Mouse (Mus musculus) erythroid progenitor cell, adult 5-6 weeks (primary cell): ENCODE measurements around the gene Rps25. TPM values are rescaled to one million over a fixed set of nuclear protein-coding genes. Genes with fewer than 3 reads are reported as not detected.
"Not testable (repeated sequence)": the region's sequence is repeated elsewhere in the genome, so short reads cannot be mapped to it uniquely, and the experiment has no call there.

Source experiments
- ATAC-seq: replicated peaks from 2 replicates; pipeline ENCODE4 v1.8.0; 2016; ENCODE audit warnings: moderate number of reproducible peaks, mild to moderate bottlenecking, moderate TSS enrichment, inconsistent platforms; ENCODE audit not compliant: poor library complexity, low FRiP score, severe bottlenecking
- total RNA-seq, 2 experiments: library from RNA; stranded (forward) in 1 of 2; stranded (reverse) in 1 of 2; fragments of 150-400 nt in 1 of 2; fragments of 186-747, 209-891 nt in 1 of 2; gene quantifications; 2 replicates each; pipeline versions ENCODE4 v1.2.3 to v1.2.4; 2015 to 2017; ENCODE audit warnings: low replicate concordance in 2 of 2

Gene Rps25
- total RNA-seq, 2 experiments from 2014 or later: 327 to 851 TPM

GRCm38 (mm10) chr9:44444402-44445025 is 37.6 kb downstream of the Rps25 start:
- ATAC-seq: not testable (repeated sequence)

GRCm38 (mm10) chr9:44450387-44450786 is 43.4 kb downstream of the Rps25 start:
- ATAC-seq: no peak

DNA sequence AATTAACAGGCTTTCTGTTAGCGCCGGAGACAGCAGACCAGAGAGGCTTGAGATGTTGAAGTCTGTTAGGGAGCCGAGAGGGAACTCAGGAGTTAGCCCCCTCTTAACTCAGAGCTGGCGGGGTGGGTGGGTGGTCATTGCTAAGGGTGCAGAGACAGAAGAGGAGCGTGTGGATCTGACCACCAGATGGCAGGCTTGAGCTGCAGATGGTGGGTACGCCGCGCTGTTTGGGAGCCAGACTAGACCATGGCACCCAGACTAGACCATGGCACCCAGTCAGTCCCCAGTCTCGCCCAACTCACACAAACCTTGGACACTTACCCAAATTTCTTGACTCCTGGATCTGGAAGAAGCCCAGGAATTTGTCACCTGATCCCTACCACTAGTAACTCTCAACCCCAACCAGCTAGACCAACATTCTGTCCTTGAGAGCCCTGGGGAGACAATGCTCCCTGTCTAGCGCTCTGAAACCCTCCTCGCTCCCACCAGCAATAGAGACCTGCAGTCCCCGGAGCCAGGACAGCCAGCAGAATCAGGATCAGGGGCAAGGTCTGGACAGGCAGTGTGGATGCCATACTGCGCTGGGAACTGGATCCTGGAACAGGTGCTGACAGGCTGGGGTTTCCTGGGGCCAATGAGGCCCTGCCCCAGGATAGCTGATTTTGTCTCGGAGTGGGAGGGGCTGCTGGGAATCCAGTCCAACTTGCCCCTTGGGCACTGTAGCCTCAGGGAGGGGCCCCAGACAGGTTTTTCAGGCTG is 47.4 kb downstream of the Rps25 start:
- ATAC-seq: peak; percentile 67

DNA sequence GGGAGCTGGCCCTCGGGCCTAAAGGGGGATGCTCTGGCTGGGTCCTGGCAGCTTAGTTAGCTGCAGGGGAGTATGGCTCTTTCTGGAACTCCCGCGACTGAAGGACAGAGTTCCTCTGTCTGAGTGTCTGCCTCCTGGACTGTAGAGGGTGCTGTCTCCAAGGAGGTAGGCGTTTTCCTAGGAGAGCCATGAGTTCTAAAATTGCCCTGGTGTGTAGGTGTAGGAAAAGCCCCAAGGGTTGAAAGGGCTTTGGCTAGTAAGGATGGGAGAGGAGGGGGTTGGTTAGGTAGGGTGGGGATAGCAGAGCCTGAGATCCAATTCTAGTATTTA is 47.9 kb downstream of the Rps25 start, which contains the start of gene Upk2:
TSS of gene Upk2 (minus strand) at position 86 of the 330 bp plus-strand sequence.
- ATAC-seq: no peak

GRCm38 (mm10) chr9:44457035-44457742 is 50.2 kb downstream of the Rps25 start:
- ATAC-seq: no peak

Other genes with a start within 250 kb of the Rps25 start
- gene Cbl, start 173.1 kb upstream of the Rps25 start, total RNA-seq (2015; ENCODE audit: low replicate concordance): 43.2 TPM in 2 replicates
- 16.2 and 21.3 TPM in 2 replicates for gene Cbl, start 173.1 kb upstream of the Rps25 start, total RNA-seq (2017; ENCODE audit: low replicate concordance)
- not detected in 2 replicates for gene Ccdc153, start 166.5 kb upstream of the Rps25 start, total RNA-seq (2015; ENCODE audit: low replicate concordance)
- not detected in 2 replicates for gene Ccdc153, start 166.5 kb upstream of the Rps25 start, total RNA-seq (2017; ENCODE audit: low replicate concordance)
- gene Pdzd3, start 155.7 kb upstream of the Rps25 start, total RNA-seq (2015; ENCODE audit: low replicate concordance): not detected in 2 replicates
- not detected in 2 replicates for gene Pdzd3, start 155.7 kb upstream of the Rps25 start, total RNA-seq (2017; ENCODE audit: low replicate concordance)
- 0.84 and 2.5 TPM in 2 replicates for gene Nlrx1, start 138.5 kb upstream of the Rps25 start, total RNA-seq (2015; ENCODE audit: low replicate concordance)
- gene Nlrx1, start 138.5 kb upstream of the Rps25 start, total RNA-seq (2017; ENCODE audit: low replicate concordance): 1.2 and 2.6 TPM in 2 replicates
- gene Abcg4, start 118.5 kb upstream of the Rps25 start, total RNA-seq (2015; ENCODE audit: low replicate concordance): 314 and 326 TPM in 2 replicates
- 111 and 113 TPM in 2 replicates for gene Abcg4, start 118.5 kb upstream of the Rps25 start, total RNA-seq (2017; ENCODE audit: low replicate concordance)
- 37.5 and 59.1 TPM in 2 replicates for gene Hinfp, start 101.5 kb upstream of the Rps25 start, total RNA-seq (2015; ENCODE audit: low replicate concordance)
- gene Hinfp, start 101.5 kb upstream of the Rps25 start, total RNA-seq (2017; ENCODE audit: low replicate concordance): 35.2 and 65.6 TPM in 2 replicates
- 46.1 and 54.8 TPM in 2 replicates for gene C2cd2l, start 86.9 kb upstream of the Rps25 start, total RNA-seq (2015; ENCODE audit: low replicate concordance)
- 70.0 and 83.0 TPM in 2 replicates for gene C2cd2l, start 86.9 kb upstream of the Rps25 start, total RNA-seq (2017; ENCODE audit: low replicate concordance)
- 5.4 and 11.5 TPM in 2 replicates for gene Dpagt1, start 81.1 kb upstream of the Rps25 start, total RNA-seq (2015; ENCODE audit: low replicate concordance)
- 1.0 and 7.8 TPM in 2 replicates for gene Dpagt1, start 81.1 kb upstream of the Rps25 start, total RNA-seq (2017; ENCODE audit: low replicate concordance)
- 455 and 495 TPM in 2 replicates for gene H2afx, start 72.4 kb upstream of the Rps25 start, total RNA-seq (2015; ENCODE audit: low replicate concordance)
- gene H2afx, start 72.4 kb upstream of the Rps25 start, total RNA-seq (2017; ENCODE audit: low replicate concordance): 1,704 and 2,100 TPM in 2 replicates
- gene Hmbs, start 62.9 kb upstream of the Rps25 start, total RNA-seq (2015; ENCODE audit: low replicate concordance): 2,720 and 2,790 TPM in 2 replicates
- gene Hmbs, start 62.9 kb upstream of the Rps25 start, total RNA-seq (2017; ENCODE audit: low replicate concordance): 1,215 and 1,747 TPM in 2 replicates
- 2.5 and 6.7 TPM in 2 replicates for gene Vps11, start 45.5 kb upstream of the Rps25 start, total RNA-seq (2015; ENCODE audit: low replicate concordance)
- gene Vps11, start 45.5 kb upstream of the Rps25 start, total RNA-seq (2017; ENCODE audit: low replicate concordance): 9.5 and 15.7 TPM in 2 replicates
- gene Hyou1, start 27.6 kb upstream of the Rps25 start, total RNA-seq (2015; ENCODE audit: low replicate concordance): 15.1 and 40.0 TPM in 2 replicates
- gene Hyou1, start 27.6 kb upstream of the Rps25 start, total RNA-seq (2017; ENCODE audit: low replicate concordance): 25.1 and 34.4 TPM in 2 replicates
- 0.72 and 5.0 TPM in 2 replicates for gene Slc37a4, start 10.3 kb upstream of the Rps25 start, total RNA-seq (2015; ENCODE audit: low replicate concordance)
- gene Slc37a4, start 10.3 kb upstream of the Rps25 start, total RNA-seq (2017; ENCODE audit: low replicate concordance): 9.1 and 16.1 TPM in 2 replicates
- gene Trappc4, start 461 bp downstream of the Rps25 start, total RNA-seq (2015; ENCODE audit: low replicate concordance): 19.5 and 34.8 TPM in 2 replicates
- gene Trappc4, start 461 bp downstream of the Rps25 start, total RNA-seq (2017; ENCODE audit: low replicate concordance): 5.8 and 52.0 TPM in 2 replicates
- 32.1 and 61.2 TPM in 2 replicates for gene Ccdc84, start 11.4 kb downstream of the Rps25 start, total RNA-seq (2015; ENCODE audit: low replicate concordance)
- gene Ccdc84, start 11.4 kb downstream of the Rps25 start, total RNA-seq (2017; ENCODE audit: low replicate concordance): 25.3 and 25.9 TPM in 2 replicates
- not detected in 2 replicates for gene Foxr1, start 34.0 kb downstream of the Rps25 start, total RNA-seq (2015; ENCODE audit: low replicate concordance)
- not detected in 2 replicates for gene Foxr1, start 34.0 kb downstream of the Rps25 start, total RNA-seq (2017; ENCODE audit: low replicate concordance)
- gene Upk2, start 47.8 kb downstream of the Rps25 start, total RNA-seq (2015; ENCODE audit: low replicate concordance): not detected in 2 replicates
- not detected in 2 replicates for gene Upk2, start 47.8 kb downstream of the Rps25 start, total RNA-seq (2017; ENCODE audit: low replicate concordance)
- gene Bcl9l, start 75.7 kb downstream of the Rps25 start, total RNA-seq (2015; ENCODE audit: low replicate concordance): 0.36 and 2.5 TPM in 2 replicates
- 1.2 and 1.7 TPM in 2 replicates for gene Bcl9l, start 75.7 kb downstream of the Rps25 start, total RNA-seq (2017; ENCODE audit: low replicate concordance)
- 0.42 and 1.4 TPM in 2 replicates for gene Cxcr5, start 154.7 kb downstream of the Rps25 start, total RNA-seq (2015; ENCODE audit: low replicate concordance)
- gene Cxcr5, start 154.7 kb downstream of the Rps25 start, total RNA-seq (2017; ENCODE audit: low replicate concordance): 1.8 TPM in 1 of 2 replicates, not detected in the other
- 40.0 and 59.5 TPM in 2 replicates for gene Ddx6, start 197.8 kb downstream of the Rps25 start, total RNA-seq (2015; ENCODE audit: low replicate concordance)
- gene Ddx6, start 197.8 kb downstream of the Rps25 start, total RNA-seq (2017; ENCODE audit: low replicate concordance): 79.5 and 91.5 TPM in 2 replicates